In genomic region chr11:98066201-98066600, GRCm38 (mm10) we compare ENCODE assay signal across 25 mouse cellular contexts.
"Had no signal": no experiment of that assay in that cellular context is flagged by ENCODE, and none has a peak within 500 bp of the region (broad histone marks: within the 10 kb centered on the region; RNA-seq: fewer than 3 reads in every experiment).

No protein-coding gene starts in this region.

- H3K27ac ChIP-seq: heart, adult 2 months; heart, embryonic 13.5 days; heart, embryonic 15.5 days; hindbrain, embryonic 13.5 days; hindbrain, embryonic 15.5 days; hindbrain, postnatal 0 days; intestine, embryonic 15.5 days; layer of hippocampus, adult 2 months; left cerebral cortex, adult 2 months; limb, embryonic 10.5 days; limb, embryonic 12.5 days; liver, embryonic 13.5 days had no signal

- H3K4me3 ChIP-seq: heart, adult 2 months; heart, embryonic 13.5 days; heart, embryonic 15.5 days; hindbrain, embryonic 13.5 days; hindbrain, embryonic 15.5 days; intestine, embryonic 15.5 days; layer of hippocampus, adult 2 months; left cerebral cortex, adult 2 months; limb, embryonic 10.5 days; limb, embryonic 12.5 days; liver, embryonic 13.5 days had no signal

- DNase-seq: gastrocnemius, postnatal 14 days; gastrocnemius, postnatal 36 days; heart, adult 2 months; heart, postnatal 14 days; heart, postnatal 36 days; kidney, adult 18-20 months; kidney, adult 8-10 months; kidney, postnatal 10 days; kidney, postnatal 25 days; kidney, postnatal 4 days; liver; liver, embryonic 13.5 days had no signal

- H3K9me3 ChIP-seq: heart, embryonic 15.5 days; hindbrain, embryonic 15.5 days; intestine, embryonic 15.5 days; liver, embryonic 13.5 days had no signal

- H3K4me2 ChIP-seq: heart, embryonic 11.5 days; heart, embryonic 13.5 days; heart, embryonic 15.5 days; hindbrain, embryonic 13.5 days; hindbrain, embryonic 15.5 days; intestine, embryonic 15.5 days; limb, embryonic 12.5 days; liver, embryonic 11.5 days; liver, embryonic 13.5 days had no signal

- H3K9ac ChIP-seq: heart, embryonic 13.5 days; heart, embryonic 15.5 days; hindbrain, embryonic 13.5 days; hindbrain, embryonic 15.5 days; intestine, embryonic 15.5 days; limb, embryonic 12.5 days; liver, embryonic 13.5 days had no signal

- ATAC-seq: hindbrain, postnatal 0 days; intestine, embryonic 15.5 days; intestine, postnatal 0 days had no signal

- H3K27me3 ChIP-seq: heart, embryonic 13.5 days; heart, embryonic 15.5 days; hindbrain, embryonic 13.5 days; hindbrain, embryonic 15.5 days; intestine, embryonic 15.5 days; liver, embryonic 13.5 days had no signal

- H3K36me3 ChIP-seq: heart, embryonic 13.5 days; heart, embryonic 15.5 days; hindbrain, embryonic 13.5 days; hindbrain, embryonic 15.5 days; intestine, embryonic 15.5 days; limb, embryonic 10.5 days; limb, embryonic 12.5 days; liver, embryonic 13.5 days had no signal

- H3K4me1 ChIP-seq: hindbrain, embryonic 13.5 days; hindbrain, embryonic 15.5 days; intestine, embryonic 15.5 days; limb, embryonic 10.5 days; limb, embryonic 12.5 days; liver, embryonic 13.5 days had no signal
